Mouse (Mus musculus) myocyte (in vitro differentiated cells): ENCODE measurements around the gene Rffl.

Experiments
- CEBPB ChIP-seq: IDR thresholded peaks from 2 replicates; pipeline ENCODE4 v1.6.1; 2011; ENCODE audit warnings: mild to moderate bottlenecking, moderate library complexity; ENCODE audit not compliant: poor library complexity, insufficient read depth, severe bottlenecking
- MAX ChIP-seq: IDR thresholded peaks from one replicate; pipeline ENCODE4 v1.6.1; 2011; ENCODE audit warnings: low read depth, mild to moderate bottlenecking, control low read depth
- MYOD1 ChIP-seq, 3 experiments: IDR thresholded peaks; one replicate each; pipeline ENCODE4 v1.6.1; 2011; ENCODE audit warnings: control low read depth in 2 of 3, low read depth in 2 of 3, mild to moderate bottlenecking in 2 of 3, moderate library complexity in 1 of 3; ENCODE audit not compliant: insufficient read length in 2 of 3, control insufficient read depth in 1 of 3
- MYOG ChIP-seq, 3 experiments: IDR thresholded peaks; one replicate each; pipeline ENCODE4 v1.6.1; 2011; ENCODE audit warnings: control low read depth in 2 of 3, low read depth in 2 of 3, mild to moderate bottlenecking in 2 of 3; ENCODE audit not compliant: insufficient read length in 2 of 3, control insufficient read depth in 1 of 3, insufficient read depth in 1 of 3
- POLR2A ChIP-seq: IDR thresholded peaks from one replicate; pipeline ENCODE4 v1.6.1; 2011; ENCODE audit warnings: low read depth, mild to moderate bottlenecking, control low read depth, moderate library complexity; ENCODE audit not compliant: insufficient read length
- POLR2AphosphoS2 ChIP-seq: IDR thresholded peaks from one replicate; pipeline ENCODE4 v1.6.1; 2011; ENCODE audit warnings: low read depth, control low read depth; ENCODE audit not compliant: insufficient read length
- REST ChIP-seq: IDR thresholded peaks from one replicate; pipeline ENCODE4 v1.6.1; 2011; ENCODE audit warnings: mild to moderate bottlenecking, control low read depth, moderate library complexity; ENCODE audit not compliant: insufficient read depth, insufficient read length
- TCF12 ChIP-seq: IDR thresholded peaks from one replicate; pipeline ENCODE4 v1.6.1; 2011; ENCODE audit warnings: mild to moderate bottlenecking, control low read depth; ENCODE audit not compliant: poor library complexity, insufficient read depth, severe bottlenecking
- TCF3 ChIP-seq: IDR thresholded peaks from one replicate; pipeline ENCODE4 v1.6.1; 2011; ENCODE audit warnings: low read depth, control low read depth; ENCODE audit not compliant: insufficient read length
- USF1 ChIP-seq: IDR thresholded peaks from one replicate; pipeline ENCODE4 v1.6.1; 2011; ENCODE audit warnings: low read depth, mild to moderate bottlenecking, control low read depth, moderate library complexity

DNA sequence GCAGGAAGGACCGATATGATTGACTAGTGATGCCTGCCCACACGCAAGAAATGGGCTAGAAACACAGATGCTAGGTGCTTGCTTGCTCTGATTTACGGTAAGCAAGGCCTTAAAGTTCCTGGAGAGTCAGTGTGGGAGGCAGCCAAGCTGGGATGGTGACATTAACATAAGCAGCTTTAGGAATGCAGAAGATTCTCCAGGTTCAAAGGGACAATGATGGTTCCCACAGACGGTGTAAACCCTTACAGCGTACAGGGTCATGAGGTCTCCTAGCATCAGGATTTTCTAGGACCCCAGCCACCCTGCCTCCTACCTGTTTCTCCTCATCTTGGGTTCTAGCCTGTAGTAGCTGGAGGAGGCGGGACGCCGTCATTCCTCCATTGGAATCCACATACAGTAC, 12.2 kb upstream of the Rffl start:
- no peak for TF ChIP-seq POLR2AphosphoS2
- TF ChIP-seq CEBPB: no peak
- TF ChIP-seq POLR2A: no peak
- no peak for TF ChIP-seq MYOD1 (IDR thresholded peaks at IDR 0.05; ENCODE audit: control insufficient read depth in 1 of 3, insufficient read length in 2 of 3, low read depth in 2 of 3)
- no peak for TF ChIP-seq USF1
- no peak for TF ChIP-seq MAX
- no peak for TF ChIP-seq REST
- no peak for TF ChIP-seq MYOG (IDR thresholded peaks at IDR 0.05; ENCODE audit: control insufficient read depth in 1 of 3, insufficient read depth in 1 of 3, insufficient read length in 2 of 3, low read depth in 2 of 3)
- no peak for TF ChIP-seq TCF3
- no peak for TF ChIP-seq TCF12
